Mouse (Mus musculus) megakaryocyte, embryonic 14.5 days (primary cell): Measurements from ENCODE around the gene Yars.

Source experiments
- FLI1 ChIP-seq: IDR thresholded peaks from 2 replicates; pipeline ENCODE4 v1.6.1; 2012; ENCODE audit warnings: low read length, inconsistent platforms, mixed read lengths
- GATA1 ChIP-seq: IDR thresholded peaks from 3 replicates; pipeline ENCODE4 v1.6.1; 2012; ENCODE audit warnings: mixed read lengths, low read length, inconsistent platforms, borderline replicate concordance

- TF ChIP-seq GATA1, result no peak
- no peak for TF ChIP-seq FLI1
Observed at GRCm38 (mm10) chr4:129204655-129205054, 15.1 kb downstream of the Yars start.
